In the genomic region with DNA sequence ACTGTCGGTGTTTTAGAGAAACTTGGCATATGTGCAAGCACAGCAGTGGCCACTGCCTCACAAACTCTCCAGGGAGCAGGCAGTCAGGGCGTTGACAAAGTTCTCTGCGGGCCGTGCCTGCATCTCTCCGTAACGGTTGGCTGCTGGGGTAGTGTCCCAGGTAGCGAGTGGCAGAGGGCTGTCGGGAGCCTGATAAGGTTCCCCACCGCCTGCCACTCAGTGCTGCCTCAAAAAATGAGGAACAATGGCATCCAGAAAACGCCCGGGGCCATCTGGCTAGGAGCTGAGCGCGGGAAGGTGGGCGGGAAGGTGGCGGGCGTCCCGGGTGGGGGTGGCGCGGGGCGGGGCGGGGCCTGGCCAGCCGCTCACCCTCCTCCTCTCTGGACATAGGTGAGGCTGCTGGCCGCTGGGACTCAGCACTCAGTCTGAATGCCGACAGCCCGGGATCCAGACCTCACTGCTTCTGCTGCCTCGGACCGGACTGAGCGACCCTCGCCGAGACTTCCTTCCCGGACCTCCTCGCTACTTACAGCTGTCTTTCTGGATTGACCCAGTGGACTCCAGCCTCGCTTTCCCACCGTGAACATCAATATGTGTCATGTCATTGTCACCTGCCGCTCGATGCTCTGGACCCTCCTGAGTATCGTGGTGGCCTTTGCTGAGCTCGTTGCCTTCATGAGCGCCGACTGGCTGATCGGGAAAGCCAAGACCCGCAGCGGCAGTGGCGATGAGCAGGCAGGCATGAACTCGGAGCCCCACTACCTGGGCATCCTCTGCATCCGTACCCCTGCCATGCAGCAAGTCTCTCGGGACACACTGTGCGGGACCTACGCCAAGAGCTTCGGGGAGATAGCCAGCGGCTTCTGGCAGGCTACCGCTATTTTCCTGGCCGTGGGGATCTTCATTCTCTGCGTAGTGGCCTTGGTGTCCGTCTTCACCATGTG, we compare ENCODE assay signal across 8 mouse cellular contexts.
A peak's percentile ranks its signal among the peaks of the same experiment; 100 is the strongest.
DNase-seq lines count a peak whose midpoint lies in the region; ATAC-seq and TF ChIP-seq lines count a peak whose summit lies in the region.

No protein-coding gene starts in this region.

- TF ChIP-seq CTCF in E14TG2a.4 (conservative IDR thresholded peaks at IDR 0.05; ENCODE audit: low read length): no peak
- no peak for TF ChIP-seq CTCF in heart, adult 2 months (IDR thresholded peaks at IDR 0.05)

- H3K79me2 ChIP-seq in heart, adult 2 months (replicated peaks; ENCODE audit: control insufficient read depth, insufficient read depth, low read length): no peaks in the 10 kb centered on the region

- no peaks in the 10 kb centered on the region for H3K9me3 ChIP-seq in E14TG2a.4 (ENCODE audit: low read length)
- no peaks in the 10 kb centered on the region for H3K9me3 ChIP-seq in liver, embryonic 12.5 days (replicated peaks)
- H3K9me3 ChIP-seq in neural tube, embryonic 12.5 days: no peaks in the 10 kb centered on the region

- H3K4me3 ChIP-seq in E14TG2a.4 (replicated peaks; ENCODE audit: low read length): peak overlapping the region; percentile 73
- peak overlapping the region; percentile 45 for H3K4me3 ChIP-seq in heart, adult 2 months
- peak overlapping the region; percentile 59 for H3K4me3 ChIP-seq in liver, embryonic 12.5 days
- H3K4me3 ChIP-seq in neural tube, embryonic 12.5 days: peak overlapping the region; percentile 38

- no peaks in the 10 kb centered on the region for H3K36me3 ChIP-seq in E14TG2a.4 (ENCODE audit: insufficient read depth, low read length)
- no peaks in the 10 kb centered on the region for H3K36me3 ChIP-seq in heart, adult 2 months (ENCODE audit: control insufficient read depth, insufficient read depth, low read length)
- H3K36me3 ChIP-seq in liver, embryonic 12.5 days: no peaks in the 10 kb centered on the region
- H3K36me3 ChIP-seq in neural tube, embryonic 12.5 days: no peaks in the 10 kb centered on the region

- no peak for TF ChIP-seq POLR2A in heart, adult 2 months (IDR thresholded peaks at IDR 0.05; ENCODE audit: insufficient read depth, low read depth, low read length)

- ATAC-seq in liver, embryonic 12.5 days: peak; percentile 76
- peak; percentile 69 for ATAC-seq in neural tube, embryonic 12.5 days (ENCODE audit: low FRiP score, low read depth)

- TF ChIP-seq EP300 in heart, adult 2 months (IDR thresholded peaks at IDR 0.05; ENCODE audit: insufficient read depth, low read depth, low read length): no peak

- DNase-seq in adrenal gland, adult 18-20 months (ENCODE audit: low spot score in 2 of 2): peak; percentile 41 to 42
- peak; percentile 59 for DNase-seq in embryo, embryonic 10.5 days (ENCODE audit: low spot score)
- peak; percentile 65 to 69 for DNase-seq in heart, adult 2 months
- DNase-seq in kidney, adult 18-20 months: peak; percentile 42
- peak; percentile 60 for DNase-seq in thymus, postnatal 4 days

- H3K9ac ChIP-seq in heart, adult 2 months (ENCODE audit: low read depth, low read length): peak overlapping the region; percentile 60
- peak overlapping the region; percentile 65 for H3K9ac ChIP-seq in liver, embryonic 12.5 days
- peak overlapping the region; percentile 40 for H3K9ac ChIP-seq in neural tube, embryonic 12.5 days

- 3% methylated on average over 55 of the region's 55 CpGs for WGBS in heart, adult 2 months
- 2% methylated on average over 55 of the region's 55 CpGs for WGBS in liver, embryonic 12.5 days (ENCODE audit: insufficient replicate concordance)
- 4% methylated on average over 54 of the region's 55 CpGs for WGBS in neural tube, embryonic 12.5 days

- intact Hi-C loops in heart, adult 2 months (cut with DNase I): loop anchor here (5.0 kb wide), 1 partner anchor 42 kb away; no protein-coding TSS in a partner anchor

- no peak overlapping the region; the same call in 1 of the 2 replicates for H3K27ac ChIP-seq in heart, adult 2 months
- no peak overlapping the region for H3K27ac ChIP-seq in liver, embryonic 12.5 days
- no peak overlapping the region for H3K27ac ChIP-seq in neural tube, embryonic 12.5 days

- H3K4me1 ChIP-seq in E14TG2a.4 (replicated peaks; ENCODE audit: low read depth, low read length): peaks cover 28% of the 10 kb centered on the region
- peaks cover 4% of the 10 kb centered on the region for H3K4me1 ChIP-seq in heart, adult 2 months (ENCODE audit: control insufficient read depth, insufficient read depth, low read length)
- peaks cover 57% of the 10 kb centered on the region for H3K4me1 ChIP-seq in liver, embryonic 12.5 days
- peaks cover 27% of the 10 kb centered on the region for H3K4me1 ChIP-seq in neural tube, embryonic 12.5 days

- peaks cover 63% of the 10 kb centered on the region for H3K27me3 ChIP-seq in E14TG2a.4 (ENCODE audit: insufficient read depth, low read length)
- H3K27me3 ChIP-seq in heart, adult 2 months (ENCODE audit: control insufficient read depth, insufficient read depth, low read length): no peaks in the 10 kb centered on the region
- peaks cover 17% of the 10 kb centered on the region; the same call in 1 of the 2 replicates for H3K27me3 ChIP-seq in liver, embryonic 12.5 days (replicated peaks)
- H3K27me3 ChIP-seq in neural tube, embryonic 12.5 days (replicated peaks): peaks cover 28% of the 10 kb centered on the region

- H3K4me2 ChIP-seq in liver, embryonic 12.5 days: peak overlapping the region; percentile 88
- peak overlapping the region; percentile 81 for H3K4me2 ChIP-seq in neural tube, embryonic 12.5 days (replicated peaks)
